Mouse (Mus musculus): Measurements from ENCODE around the gene Actn4.

DNA sequence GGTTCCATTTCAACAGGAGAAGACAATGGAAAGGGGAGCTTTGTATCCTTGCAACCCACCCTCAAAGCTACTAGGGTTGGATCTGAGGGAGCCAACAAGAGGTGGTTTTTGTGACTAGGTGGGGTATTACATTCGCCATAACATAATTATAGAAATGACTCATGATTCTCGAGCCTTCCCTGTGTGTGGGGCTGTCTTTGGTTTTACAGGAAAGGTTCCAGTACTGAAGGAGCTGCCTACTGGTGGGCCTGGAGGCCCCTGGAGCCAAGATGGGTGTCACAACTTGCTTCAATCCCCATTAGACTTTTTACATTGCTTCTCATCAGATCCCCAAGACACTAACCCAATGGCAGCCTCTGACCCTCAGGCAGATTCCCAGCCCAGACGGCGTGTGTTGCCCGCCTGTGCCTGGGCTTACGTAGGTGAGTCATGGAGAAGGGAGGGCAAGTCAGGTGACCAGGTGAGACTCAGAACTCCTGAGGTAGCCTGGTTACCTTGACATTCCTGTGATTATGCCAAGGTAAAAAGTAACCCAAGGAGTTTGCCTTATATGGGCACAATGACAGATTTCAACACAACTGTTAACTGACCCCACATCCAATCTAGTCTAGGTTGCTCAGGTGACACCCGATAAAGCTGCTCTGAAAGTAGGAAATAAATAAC, 31.0 kb downstream of the Actn4 start:
- TF ChIP-seq CTCF (IDR thresholded peaks at IDR 0.05; ENCODE audit: borderline replicate concordance, extremely low read depth, insufficient read depth, insufficient read length), result no peak
- TF ChIP-seq POLR2A (IDR thresholded peaks at IDR 0.05; ENCODE audit: borderline replicate concordance, extremely low read depth, insufficient read depth, insufficient read length, poor library complexity, severe bottlenecking), result no peak
